Mouse (Mus musculus) layer of hippocampus, postnatal 36 days (tissue): ENCODE measurements at regions not wholly inside any gene's neighbourhood (a gene's known extent, or its start where the extent isn't known, plus 50 kb on each side); places are given as distances from the start of the nearest gene placed in this dataset.

Experiments used
- DNase-seq, 2 experiments: peaks; one replicate each; pipeline ENCODE4 v3.0.0; 2022

GRCm38 (mm10) chr1:125488915-125489730, 53.6 kb upstream of the Actr3 start:
- DNase-seq = no peak

- no peak for DNase-seq
Observed at GRCm38 (mm10) chr1:125491014-125491413, 55.5 kb upstream of the Actr3 start.

- DNase-seq = peak in 1 of 2 experiments; percentile 30
Observed at GRCm38 (mm10) chr1:125494598-125494997, 59.1 kb upstream of the Actr3 start.

GRCm38 (mm10) chr1:125495320-125496083, 60.0 kb upstream of the Actr3 start:
- DNase-seq = no peak

GRCm38 (mm10) chr1:125497006-125497405, 61.5 kb upstream of the Actr3 start:
- DNase-seq = no peak

GRCm38 (mm10) chr1:125501964-125502517, 58.4 kb upstream of the Slc35f5 start:
- no peak for DNase-seq

- DNase-seq = no peak
Observed at GRCm38 (mm10) chr1:125503878-125504277, 56.5 kb upstream of the Slc35f5 start.

GRCm38 (mm10) chr1:125507786-125508514, 52.4 kb upstream of the Slc35f5 start:
- no peak for DNase-seq

- no peak for DNase-seq
Observed at GRCm38 (mm10) chr1:125508594-125509257, 51.7 kb upstream of the Slc35f5 start.
